Mouse (Mus musculus) stomach, embryonic 14.5 days (tissue): ENCODE measurements around the gene Gfi1b. TPM values are rescaled to one million over a fixed set of nuclear protein-coding genes. Genes with fewer than 3 reads are reported as not detected.

ENCODE experiments used
- ATAC-seq: fragments of 200-750 bp; cut with Nextera tagmentation; 2 replicates; pipeline ENCODE4 v1.8.0; 2017; ENCODE audit warnings: low read depth, moderate TSS enrichment; ENCODE audit not compliant: insufficient number of reproducible peaks, insufficient read depth, low FRiP score
- H3K27ac ChIP-seq: fragments of 300-500 bp; sonication (generic); 2 replicates; pipeline ENCODE4 v1.5.1; 2014; ENCODE audit warnings: mild to moderate bottlenecking, low read length, moderate library complexity, mixed read lengths
- H3K27me3 ChIP-seq: fragments of 300-500 bp; sonication (generic); 2 replicates; pipeline ENCODE4 v1.6.1; 2014; ENCODE audit warnings: low read length, control low read depth, mixed read lengths; ENCODE audit not compliant: control insufficient read depth, insufficient read depth
- H3K36me3 ChIP-seq: fragments of 300-500 bp; sonication (generic); 2 replicates; pipeline ENCODE4 v1.6.1; 2014; ENCODE audit warnings: mild to moderate bottlenecking, control low read depth, low read length, moderate library complexity, mixed read lengths; ENCODE audit not compliant: control insufficient read depth, insufficient read depth
- H3K4me1 ChIP-seq: fragments of 300-500 bp; sonication (generic); 2 replicates; pipeline ENCODE4 v1.6.1; 2014; ENCODE audit warnings: low read length, control low read depth, mixed read lengths; ENCODE audit not compliant: control insufficient read depth, insufficient read depth
- H3K4me2 ChIP-seq: fragments of 300-500 bp; sonication (generic); replicated peaks from 2 replicates; pipeline ENCODE4 v1.6.1; 2014; ENCODE audit warnings: low read depth, low read length, control low read depth
- H3K4me3 ChIP-seq: fragments of 300-500 bp; sonication (generic); 2 replicates; pipeline ENCODE4 v1.5.1; 2014; ENCODE audit warnings: low read depth, low read length, control low read depth
- H3K9ac ChIP-seq: fragments of 300-500 bp; sonication (generic); replicated peaks from 2 replicates; pipeline ENCODE4 v1.6.1; 2014; ENCODE audit warnings: low read depth, mild to moderate bottlenecking, control low read depth, low read length, moderate library complexity, mixed read lengths
- H3K9me3 ChIP-seq: fragments of 300-500 bp; sonication (generic); 2 replicates; pipeline ENCODE4 v1.6.1; 2016; ENCODE audit warnings: low read depth, low read length, control low read depth; ENCODE audit not compliant: control insufficient read depth
- WGBS: fragments of 180-500 bp; shearing (Covaris S2); extraction: QIAGEN DNeasy Blood & Tissue Kit; methylation state at CpG from one replicate; pipeline ENCODE4 v1.1.7; 2014; 5-methylcytosine and 5-hydroxymethylcytosine counted together
- polyA plus RNA-seq: library from polyadenylated mRNA; unstranded; fragments of >200 nt; fragmentation: Nextera tagmentation; extraction: Ambion mirVana; gene quantifications from 2 replicates; pipeline ENCODE4 v1.2.1, GENCODE M21; 2014

Gene Gfi1b
- polyA plus RNA-seq, 1 experiment from 2014 or later: 0.55 TPM

DNA sequence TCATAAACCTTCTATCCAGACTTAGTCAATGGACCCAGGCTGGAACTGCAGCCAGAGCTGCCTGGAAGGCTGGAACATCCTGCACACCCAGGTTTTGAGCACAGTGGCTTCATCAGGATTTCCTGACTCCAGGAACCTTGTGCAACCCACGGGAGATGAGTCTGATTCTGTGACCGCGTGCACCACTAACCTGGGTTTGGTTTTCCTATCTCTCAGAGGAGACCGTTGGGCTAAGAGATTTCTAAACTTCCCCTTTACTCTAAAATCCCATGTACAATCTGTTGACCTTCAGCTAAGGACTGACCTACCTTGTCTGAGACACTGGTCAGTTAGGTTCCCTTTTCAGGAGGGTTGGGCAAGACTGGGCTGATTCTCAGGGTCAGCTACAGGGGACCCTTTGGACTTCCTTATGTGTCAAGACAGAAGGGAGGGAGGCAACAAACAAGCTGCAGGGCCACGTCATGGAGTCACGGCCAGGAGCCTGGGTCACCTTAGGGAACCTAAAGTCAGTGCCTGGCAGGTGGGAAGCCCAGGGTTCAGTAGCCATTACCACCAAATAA lies 2.9 kb downstream of the Gfi1b start:
- Histone ChIP-seq H3K36me3 (no peaks in the 10 kb centered on the region), H3K4me2 (no peak overlapping the region), H3K4me1 (no peaks in the 10 kb centered on the region), H3K9me3 (no peaks in the 10 kb centered on the region), H3K9ac (no peak overlapping the region), H3K4me3 (no peak overlapping the region), H3K27me3 (no peaks in the 10 kb centered on the region), H3K27ac (no peak overlapping the region)
- ATAC-seq: no peak
- whole genome bisulfite sequencing: 79% methylated on average over 6 of the region's 6 CpGs

DNA sequence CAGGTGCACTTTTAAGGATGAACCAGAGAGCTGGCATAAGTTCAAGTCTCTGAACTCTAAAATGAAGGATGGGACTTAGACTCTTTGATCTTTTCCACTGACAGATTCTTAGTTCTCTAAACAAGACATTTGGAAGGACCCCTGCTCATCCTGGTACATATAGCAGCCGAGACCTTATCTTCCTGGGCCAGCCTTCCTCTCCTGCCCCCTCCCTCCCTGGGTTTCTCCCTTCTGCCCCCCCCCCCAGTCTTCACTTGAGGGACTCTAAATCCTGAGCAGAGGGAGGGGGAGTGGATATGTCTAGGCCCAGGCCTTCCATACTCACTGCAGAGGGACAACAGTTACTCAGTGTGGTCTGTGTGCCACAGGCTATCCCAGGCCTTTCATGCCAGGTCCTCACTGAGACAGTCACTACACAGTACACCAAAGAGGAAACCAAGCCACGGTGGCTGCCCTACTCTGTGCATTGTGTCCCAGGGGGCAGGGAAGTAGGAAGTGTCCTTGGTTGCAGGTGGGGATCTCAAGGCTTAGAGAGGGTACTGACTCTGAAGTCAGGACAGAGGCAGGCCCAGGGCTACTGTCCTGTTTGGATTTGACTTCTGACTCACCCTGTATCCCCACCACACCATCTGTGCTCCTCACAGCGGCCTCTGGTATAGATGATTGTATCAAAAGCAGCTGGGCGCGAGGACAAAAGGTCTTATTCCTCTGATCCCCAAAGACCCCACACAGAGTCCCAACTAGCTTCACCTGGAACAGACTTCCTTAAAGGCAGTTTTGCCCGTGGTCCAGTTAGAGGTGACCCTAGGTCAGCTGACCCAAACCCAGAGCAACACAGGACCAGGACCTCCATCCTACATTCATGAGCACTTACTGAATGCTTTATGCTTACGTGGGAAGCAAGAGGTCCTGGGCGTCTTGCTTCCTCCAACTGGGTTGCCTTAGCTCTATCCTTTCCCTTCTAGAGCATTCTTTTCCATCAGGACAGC lies 4.0 kb downstream of the Gfi1b start:
- no peaks in the 10 kb centered on the region for H3K36me3 ChIP-seq
- H3K9ac ChIP-seq: no peak overlapping the region
- H3K27ac ChIP-seq: no peak overlapping the region
- H3K4me3 ChIP-seq: no peak overlapping the region
- WGBS: 78% methylated on average over 8 of the region's 8 CpGs
- H3K4me1 ChIP-seq: no peaks in the 10 kb centered on the region
- no peak overlapping the region for H3K4me2 ChIP-seq
- H3K27me3 ChIP-seq: no peaks in the 10 kb centered on the region
- 0 out of 2 replicates have a peak, but pooled peaks have one; percentile 34 for ATAC-seq
- no peaks in the 10 kb centered on the region for H3K9me3 ChIP-seq

GRCm38 (mm10) chr2:28616874-28617273 lies 4.9 kb downstream of the Gfi1b start:
- 80% methylated on average over 9 of the region's 9 CpGs for WGBS

DNA sequence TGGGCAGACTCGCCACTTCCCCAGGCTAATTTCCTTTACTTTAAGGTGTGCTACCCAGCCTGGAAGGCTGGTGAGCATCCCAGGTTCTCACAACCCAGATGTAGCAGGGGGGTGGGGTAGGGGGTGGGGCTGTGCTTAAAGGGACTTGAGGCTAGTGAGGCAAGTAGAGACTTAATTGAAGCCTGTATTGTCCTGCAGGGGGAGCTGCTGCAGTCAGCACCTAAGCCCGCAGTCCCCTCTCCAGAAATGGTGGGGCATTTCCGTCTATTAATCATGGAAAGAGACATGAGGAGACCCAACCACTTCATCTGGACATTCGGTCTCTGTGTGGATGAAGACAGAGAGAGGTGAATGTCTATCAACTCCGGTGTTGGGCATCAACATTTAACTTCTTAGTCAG lies 5.4 kb downstream of the Gfi1b start:
- no peak for ATAC-seq
- 34% methylated on average over 5 of the region's 5 CpGs for WGBS
- no peaks in the 10 kb centered on the region for H3K27me3 ChIP-seq

More at GRCm38 (mm10) chr2:28616874-28617273, 4.9 kb downstream of the Gfi1b start:
- Histone ChIP-seq H3K9ac (no peak overlapping the region), H3K9me3 (no peaks in the 10 kb centered on the region), H3K27me3 (no peaks in the 10 kb centered on the region), H3K4me1 (no peaks in the 10 kb centered on the region), H3K4me3 (no peak overlapping the region), H3K36me3 (no peaks in the 10 kb centered on the region), H3K4me2 (no peak overlapping the region), H3K27ac (no peak overlapping the region)
- ATAC-seq: peak; percentile 51; the same call in 1 of the 2 replicates

DNA sequence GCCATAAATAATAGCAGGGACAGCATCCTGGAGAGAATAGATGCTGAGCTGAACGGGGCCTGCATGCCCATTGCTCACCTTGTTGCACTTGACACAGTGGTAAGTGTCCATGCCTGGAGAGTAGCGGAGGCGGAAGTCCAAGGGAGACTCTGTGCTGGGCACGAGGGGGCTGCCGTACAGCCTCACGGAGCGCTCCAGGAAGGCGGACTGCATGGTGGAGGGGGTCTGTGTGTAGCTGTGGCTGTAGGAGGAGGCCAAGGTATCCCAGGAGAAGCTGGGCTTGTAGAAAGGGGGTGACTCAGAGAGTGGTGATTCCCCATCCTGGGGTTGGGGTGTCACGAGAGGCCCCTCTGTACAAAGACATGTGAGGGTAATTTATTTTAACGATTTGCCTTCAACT lies 8.2 kb downstream of the Gfi1b start:
- Histone ChIP-seq H3K9me3 (no peaks in the 10 kb centered on the region), H3K9ac (no peak overlapping the region), H3K36me3 (no peaks in the 10 kb centered on the region), H3K4me3 (no peak overlapping the region), H3K4me1 (no peaks in the 10 kb centered on the region), H3K4me2 (no peak overlapping the region), H3K27ac (no peak overlapping the region), H3K27me3 (no peaks in the 10 kb centered on the region)
- ATAC-seq: no peak
- 92% methylated on average over 10 of the region's 10 CpGs for WGBS

More for the DNA sequence above, 5.4 kb downstream of the Gfi1b start:
- Histone ChIP-seq H3K9ac (no peak overlapping the region), H3K4me3 (no peak overlapping the region), H3K4me2 (no peak overlapping the region), H3K36me3 (no peaks in the 10 kb centered on the region), H3K9me3 (no peaks in the 10 kb centered on the region), H3K27ac (no peak overlapping the region), H3K4me1 (no peaks in the 10 kb centered on the region)

GRCm38 (mm10) chr2:28612436-28613063 lies 9.2 kb downstream of the Gfi1b start:
- 66% methylated on average over 10 of the region's 10 CpGs for WGBS
- H3K4me2 ChIP-seq: no peak overlapping the region
- no peak overlapping the region for H3K9ac ChIP-seq
- H3K4me3 ChIP-seq: no peak overlapping the region
- H3K9me3 ChIP-seq: no peaks in the 10 kb centered on the region
- H3K36me3 ChIP-seq: no peaks in the 10 kb centered on the region
- no peak for ATAC-seq
- no peaks in the 10 kb centered on the region for H3K27me3 ChIP-seq
- no peak overlapping the region for H3K27ac ChIP-seq
- no peaks in the 10 kb centered on the region for H3K4me1 ChIP-seq

DNA sequence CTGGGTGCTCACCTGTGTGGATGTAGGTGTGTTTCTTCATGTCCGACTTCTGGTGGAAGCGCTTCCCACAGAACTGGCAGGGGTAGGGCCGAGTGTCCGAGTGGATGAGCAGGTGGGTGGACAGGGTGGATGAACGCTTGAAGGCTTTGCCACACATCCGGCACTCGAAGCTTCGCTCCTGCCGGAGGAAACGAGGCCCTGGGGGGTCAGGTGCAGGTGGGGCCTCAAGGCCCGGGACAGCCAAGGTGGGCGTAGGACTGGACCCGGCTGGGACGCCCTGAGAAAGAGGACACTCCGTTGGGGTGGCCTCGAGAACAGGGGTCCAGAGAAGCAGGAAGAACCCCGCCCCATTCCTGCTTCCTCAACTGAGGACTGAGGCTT lies 10.4 kb downstream of the Gfi1b start:
- ATAC-seq: no peak
- no peak overlapping the region for H3K4me2 ChIP-seq
- no peaks in the 10 kb centered on the region for H3K36me3 ChIP-seq
- 81% methylated on average over 17 of the region's 17 CpGs for WGBS
- no peaks in the 10 kb centered on the region for H3K27me3 ChIP-seq
- H3K9me3 ChIP-seq: no peaks in the 10 kb centered on the region
- H3K27ac ChIP-seq: no peak overlapping the region
- H3K4me3 ChIP-seq: no peak overlapping the region
- H3K4me1 ChIP-seq: no peaks in the 10 kb centered on the region
- H3K9ac ChIP-seq: no peak overlapping the region

DNA sequence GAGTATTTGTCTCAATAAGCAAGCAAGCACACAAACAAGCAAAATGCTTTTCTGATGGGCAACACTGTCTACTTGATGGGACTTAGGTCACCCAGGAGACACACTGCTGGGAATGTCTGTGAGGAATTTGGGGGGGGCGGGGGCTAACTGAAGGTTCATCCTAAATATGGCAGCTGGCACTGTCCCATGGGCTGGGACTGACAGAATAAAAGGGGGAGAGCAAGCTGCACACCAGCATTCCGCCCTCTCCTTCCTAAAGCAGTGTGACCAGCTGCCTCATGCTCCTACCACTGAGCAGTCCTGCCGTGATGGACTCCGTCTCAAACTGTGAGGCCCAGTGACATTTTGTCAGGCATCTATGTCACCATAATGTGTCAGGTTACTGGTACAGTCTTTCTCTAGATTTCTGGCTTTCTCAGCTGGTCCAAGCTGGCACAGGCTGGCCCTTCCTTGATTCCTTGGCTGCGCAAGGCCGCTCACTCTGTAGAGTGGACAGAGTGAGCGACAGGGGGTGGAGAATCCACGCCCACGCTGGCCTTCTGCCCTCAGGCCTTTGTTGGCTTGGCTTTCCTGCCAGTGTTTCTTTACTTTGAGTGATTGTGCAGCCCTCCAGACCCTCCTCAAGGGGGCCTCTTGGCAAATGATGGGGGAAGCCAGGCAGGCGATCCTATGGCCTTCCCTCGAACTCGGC lies 10.9 kb downstream of the Gfi1b start:
- H3K4me1 ChIP-seq: no peaks in the 10 kb centered on the region
- no peak overlapping the region for H3K9ac ChIP-seq
- ATAC-seq: no peak
- H3K4me3 ChIP-seq: no peak overlapping the region
- H3K27ac ChIP-seq: no peak overlapping the region
- no peaks in the 10 kb centered on the region for H3K9me3 ChIP-seq
- 73% methylated on average over 12 of the region's 12 CpGs for WGBS
- H3K4me2 ChIP-seq: no peak overlapping the region
- H3K36me3 ChIP-seq: no peaks in the 10 kb centered on the region
- no peaks in the 10 kb centered on the region for H3K27me3 ChIP-seq
